Mouse (Mus musculus): ENCODE measurements around the gene Dtnbp1. TPM values are rescaled to one million over a fixed set of nuclear protein-coding genes. Genes with fewer than 3 reads are reported as not detected.

The Dtnbp1 gene
- polyA plus RNA-seq, 1 experiment from 2014 or later = 118 TPM

GRCm38 (mm10) chr13:44943618-44944017 lies 58.3 kb downstream of the Dtnbp1 start:
- peaks cover 44% of the 10 kb centered on the region for H3K4me1 ChIP-seq (replicated peaks; ENCODE audit: control insufficient read depth, insufficient read depth, low read length)

GRCm38 (mm10) chr13:44939326-44940035 lies 62.5 kb downstream of the Dtnbp1 start:
- no peaks in the 10 kb centered on the region for H3K9me3 ChIP-seq (ENCODE audit: control insufficient read depth, low read length)
- H3K36me3 ChIP-seq (ENCODE audit: control insufficient read depth, insufficient read depth) = no peaks in the 10 kb centered on the region
- no peak overlapping the region for H3K4me3 ChIP-seq (replicated peaks; ENCODE audit: low read length)
- 77% methylated on average over 8 of the region's 8 CpGs for WGBS
- H3K27me3 ChIP-seq (replicated peaks; ENCODE audit: control insufficient read depth, insufficient read depth, low read length) = no peaks in the 10 kb centered on the region
- no peak for ATAC-seq
- no peak overlapping the region for H3K27ac ChIP-seq (ENCODE audit: low read length)
- no peak overlapping the region for H3K4me2 ChIP-seq (ENCODE audit: low read length)
- no peak overlapping the region for H3K9ac ChIP-seq (replicated peaks; ENCODE audit: low read depth, low read length)
- H3K4me1 ChIP-seq (replicated peaks; ENCODE audit: control insufficient read depth, insufficient read depth, low read length) = peaks cover 25% of the 10 kb centered on the region

More at GRCm38 (mm10) chr13:44943618-44944017, 58.3 kb downstream of the Dtnbp1 start:
- ATAC-seq = peak; percentile 37; the same call in 1 of the 2 replicates
- H3K9ac ChIP-seq (replicated peaks; ENCODE audit: low read depth, low read length) = no peak overlapping the region
- H3K9me3 ChIP-seq (ENCODE audit: control insufficient read depth, low read length) = no peaks in the 10 kb centered on the region
- 20% methylated on average over 2 of the region's 2 CpGs for WGBS
- no peaks in the 10 kb centered on the region for H3K36me3 ChIP-seq (ENCODE audit: control insufficient read depth, insufficient read depth)
- H3K27ac ChIP-seq (ENCODE audit: low read length) = no peak overlapping the region
- no peak overlapping the region for H3K4me2 ChIP-seq (ENCODE audit: low read length)
- H3K4me3 ChIP-seq (replicated peaks; ENCODE audit: low read length) = no peak overlapping the region
- H3K27me3 ChIP-seq (replicated peaks; ENCODE audit: control insufficient read depth, insufficient read depth, low read length) = no peaks in the 10 kb centered on the region

GRCm38 (mm10) chr13:44937681-44938080 lies 64.3 kb downstream of the Dtnbp1 start:
- Histone ChIP-seq H3K36me3 (ENCODE audit: control insufficient read depth, insufficient read depth) (no peaks in the 10 kb centered on the region), H3K9me3 (ENCODE audit: control insufficient read depth, low read length) (no peaks in the 10 kb centered on the region), H3K27me3 (replicated peaks; ENCODE audit: control insufficient read depth, insufficient read depth, low read length) (no peaks in the 10 kb centered on the region), H3K4me1 (replicated peaks; ENCODE audit: control insufficient read depth, insufficient read depth, low read length) (peaks cover 21% of the 10 kb centered on the region), H3K4me3 (replicated peaks; ENCODE audit: low read length) (no peak overlapping the region), H3K9ac (replicated peaks; ENCODE audit: low read depth, low read length) (no peak overlapping the region), H3K27ac (ENCODE audit: low read length) (no peak overlapping the region), H3K4me2 (ENCODE audit: low read length) (no peak overlapping the region)
- no peak for ATAC-seq
- WGBS = 93% methylated on average over 3 of the region's 3 CpGs

GRCm38 (mm10) chr13:44933575-44933974 lies 68.4 kb downstream of the Dtnbp1 start:
- peaks cover 15% of the 10 kb centered on the region for H3K4me1 ChIP-seq (replicated peaks; ENCODE audit: control insufficient read depth, insufficient read depth, low read length)
- H3K9me3 ChIP-seq (ENCODE audit: control insufficient read depth, low read length) = no peaks in the 10 kb centered on the region
- no peaks in the 10 kb centered on the region for H3K27me3 ChIP-seq (replicated peaks; ENCODE audit: control insufficient read depth, insufficient read depth, low read length)
- no peak overlapping the region for H3K9ac ChIP-seq (replicated peaks; ENCODE audit: low read depth, low read length)
- no peaks in the 10 kb centered on the region for H3K36me3 ChIP-seq (ENCODE audit: control insufficient read depth, insufficient read depth)
- WGBS = 40% methylated on average over 7 of the region's 7 CpGs
- no peak overlapping the region for H3K27ac ChIP-seq (ENCODE audit: low read length)
- no peak for ATAC-seq
- no peak overlapping the region for H3K4me2 ChIP-seq (ENCODE audit: low read length)
- H3K4me3 ChIP-seq (replicated peaks; ENCODE audit: low read length) = no peak overlapping the region

- no peaks in the 10 kb centered on the region for H3K9me3 ChIP-seq (ENCODE audit: control insufficient read depth, low read length)
- H3K27me3 ChIP-seq (replicated peaks; ENCODE audit: control insufficient read depth, insufficient read depth, low read length) = no peaks in the 10 kb centered on the region
- H3K4me2 ChIP-seq (ENCODE audit: low read length) = no peak overlapping the region
- peaks cover 15% of the 10 kb centered on the region for H3K4me1 ChIP-seq (replicated peaks; ENCODE audit: control insufficient read depth, insufficient read depth, low read length)
- H3K9ac ChIP-seq (replicated peaks; ENCODE audit: low read depth, low read length) = no peak overlapping the region
- no peaks in the 10 kb centered on the region for H3K36me3 ChIP-seq (ENCODE audit: control insufficient read depth, insufficient read depth)
- no peak for ATAC-seq
- H3K27ac ChIP-seq (ENCODE audit: low read length) = no peak overlapping the region
- WGBS = 62% methylated on average over 18 of the region's 18 CpGs
- no peak overlapping the region for H3K4me3 ChIP-seq (replicated peaks; ENCODE audit: low read length)
Observed at GRCm38 (mm10) chr13:44932307-44933264, 69.4 kb downstream of the Dtnbp1 start.

GRCm38 (mm10) chr13:44926311-44926710 lies 75.6 kb downstream of the Dtnbp1 start:
- Histone ChIP-seq H3K27ac (ENCODE audit: low read length) (no peak overlapping the region), H3K9ac (replicated peaks; ENCODE audit: low read depth, low read length) (no peak overlapping the region), H3K4me2 (ENCODE audit: low read length) (no peak overlapping the region), H3K36me3 (ENCODE audit: control insufficient read depth, insufficient read depth) (peaks cover 11% of the 10 kb centered on the region), H3K4me3 (replicated peaks; ENCODE audit: low read length) (no peak overlapping the region), H3K27me3 (replicated peaks; ENCODE audit: control insufficient read depth, insufficient read depth, low read length) (no peaks in the 10 kb centered on the region), H3K4me1 (replicated peaks; ENCODE audit: control insufficient read depth, insufficient read depth, low read length) (no peaks in the 10 kb centered on the region), H3K9me3 (ENCODE audit: control insufficient read depth, low read length) (no peaks in the 10 kb centered on the region)
- WGBS = 84% methylated on average over 2 of the region's 2 CpGs
- no peak for ATAC-seq

- Histone ChIP-seq H3K4me3 (replicated peaks; ENCODE audit: low read length) (no peak overlapping the region), H3K27me3 (replicated peaks; ENCODE audit: control insufficient read depth, insufficient read depth, low read length) (no peaks in the 10 kb centered on the region), H3K27ac (ENCODE audit: low read length) (no peak overlapping the region), H3K4me1 (replicated peaks; ENCODE audit: control insufficient read depth, insufficient read depth, low read length) (no peaks in the 10 kb centered on the region), H3K9me3 (ENCODE audit: control insufficient read depth, low read length) (no peaks in the 10 kb centered on the region), H3K36me3 (ENCODE audit: control insufficient read depth, insufficient read depth) (peaks cover 15% of the 10 kb centered on the region), H3K4me2 (ENCODE audit: low read length) (no peak overlapping the region), H3K9ac (replicated peaks; ENCODE audit: low read depth, low read length) (no peak overlapping the region)
- 85% methylated on average over 2 of the region's 2 CpGs for WGBS
- ATAC-seq = no peak
Observed at GRCm38 (mm10) chr13:44925173-44925572, 76.8 kb downstream of the Dtnbp1 start.

- H3K9ac ChIP-seq (replicated peaks; ENCODE audit: low read depth, low read length) = no peak overlapping the region
- no peak overlapping the region for H3K4me2 ChIP-seq (ENCODE audit: low read length)
- no peaks in the 10 kb centered on the region for H3K9me3 ChIP-seq (ENCODE audit: control insufficient read depth, low read length)
- H3K4me3 ChIP-seq (replicated peaks; ENCODE audit: low read length) = no peak overlapping the region
- 91% methylated on average over 3 of the region's 3 CpGs for WGBS
- H3K27ac ChIP-seq (ENCODE audit: low read length) = no peak overlapping the region
- H3K27me3 ChIP-seq (replicated peaks; ENCODE audit: control insufficient read depth, insufficient read depth, low read length) = no peaks in the 10 kb centered on the region
- peaks cover 18% of the 10 kb centered on the region for H3K36me3 ChIP-seq (ENCODE audit: control insufficient read depth, insufficient read depth)
- no peak for ATAC-seq
- no peaks in the 10 kb centered on the region for H3K4me1 ChIP-seq (replicated peaks; ENCODE audit: control insufficient read depth, insufficient read depth, low read length)
Observed at GRCm38 (mm10) chr13:44924042-44924441, 77.9 kb downstream of the Dtnbp1 start.

GRCm38 (mm10) chr13:44921721-44922120 lies 80.2 kb downstream of the Dtnbp1 start:
- no peak overlapping the region for H3K27ac ChIP-seq (ENCODE audit: low read length)
- no peaks in the 10 kb centered on the region for H3K27me3 ChIP-seq (replicated peaks; ENCODE audit: control insufficient read depth, insufficient read depth, low read length)
- no peak overlapping the region for H3K4me3 ChIP-seq (replicated peaks; ENCODE audit: low read length)
- no peak overlapping the region for H3K4me2 ChIP-seq (ENCODE audit: low read length)
- 95% methylated on average over 5 of the region's 5 CpGs for WGBS
- no peak overlapping the region for H3K9ac ChIP-seq (replicated peaks; ENCODE audit: low read depth, low read length)
- peaks cover 31% of the 10 kb centered on the region for H3K36me3 ChIP-seq (ENCODE audit: control insufficient read depth, insufficient read depth)
- no peak for ATAC-seq
- no peaks in the 10 kb centered on the region for H3K9me3 ChIP-seq (ENCODE audit: control insufficient read depth, low read length)
- 0 out of 2 replicates have a peak, but pooled peaks cover 2% of the 10 kb centered on the region for H3K4me1 ChIP-seq (replicated peaks; ENCODE audit: control insufficient read depth, insufficient read depth, low read length)

Data from forebrain, embryonic 16.5 days (tissue).